Mouse (Mus musculus) testis, adult 2 months (tissue): ENCODE measurements around the gene Nudc. TPM values are rescaled to one million over a fixed set of nuclear protein-coding genes. Genes with fewer than 3 reads are reported as not detected.
A peak's percentile ranks its signal among the peaks of the same experiment; 100 is the strongest.
"Not testable (repeated sequence)": the region's sequence is repeated elsewhere in the genome, so short reads cannot be mapped to it uniquely, and the experiment has no call there.

ENCODE experiments used
- H3K27ac ChIP-seq: fragments of 200-500 bp; 2 replicates; pipeline ENCODE4 v1.5.1; 2012; ENCODE audit warnings: low read depth, low read length; ENCODE audit not compliant: control insufficient read depth, insufficient read depth
- H3K27me3 ChIP-seq: fragments of 200-500 bp; 2 replicates; pipeline ENCODE4 v1.6.1; 2012; ENCODE audit warnings: mild to moderate bottlenecking, low read length, moderate library complexity; ENCODE audit not compliant: control insufficient read depth, insufficient read depth
- H3K36me3 ChIP-seq: fragments of 200-500 bp; 2 replicates; pipeline ENCODE4 v1.6.1; 2012; ENCODE audit warnings: mild to moderate bottlenecking, low read length; ENCODE audit not compliant: control insufficient read depth, insufficient read depth
- H3K4me1 ChIP-seq: fragments of 200-500 bp; 2 replicates; pipeline ENCODE4 v1.6.1; 2012; ENCODE audit warnings: low read length; ENCODE audit not compliant: control insufficient read depth, insufficient read depth
- H3K4me3 ChIP-seq: fragments of 200-500 bp; 2 replicates; pipeline ENCODE4 v1.5.1; 2012; ENCODE audit warnings: low read depth, mild to moderate bottlenecking, low read length, moderate library complexity, mixed read lengths; ENCODE audit not compliant: control insufficient read depth
- CTCF ChIP-seq: fragments of 200-500 bp; IDR thresholded peaks from 2 replicates; pipeline ENCODE4 v1.5.1; 2012; ENCODE audit warnings: low read depth, mild to moderate bottlenecking, inconsistent platforms, low read length, moderate library complexity; ENCODE audit not compliant: control insufficient read depth, insufficient read depth, insufficient replicate concordance
- POLR2A ChIP-seq: fragments of 200-500 bp; IDR thresholded peaks from 2 replicates; pipeline ENCODE4 v1.6.1; 2012; ENCODE audit warnings: low read depth, mild to moderate bottlenecking, inconsistent platforms, low read length, moderate library complexity; ENCODE audit not compliant: control insufficient read depth
- polyA plus RNA-seq: library from polyadenylated mRNA; depleted of rRNA; stranded (reverse); fragments of >200 nt; gene quantifications from 2 replicates; pipeline ENCODE4 v1.2.3, GENCODE M21; 2012

Nudc gene
- polyA plus RNA-seq, 1 experiment = 104 TPM

- H3K27ac ChIP-seq = no peak overlapping the region
- H3K4me3 ChIP-seq = no peak overlapping the region
- no peak for TF ChIP-seq POLR2A
- no peak for TF ChIP-seq CTCF
- 0 out of 2 replicates have a peak, but pooled peaks cover 1% of the 10 kb centered on the region for H3K36me3 ChIP-seq
- no peaks in the 10 kb centered on the region for H3K27me3 ChIP-seq
- H3K4me1 ChIP-seq = peaks cover 5% of the 10 kb centered on the region
Measured at GRCm38 (mm10) chr4:133527788-133528187, 18.0 kb downstream of the Nudc start.

DNA sequence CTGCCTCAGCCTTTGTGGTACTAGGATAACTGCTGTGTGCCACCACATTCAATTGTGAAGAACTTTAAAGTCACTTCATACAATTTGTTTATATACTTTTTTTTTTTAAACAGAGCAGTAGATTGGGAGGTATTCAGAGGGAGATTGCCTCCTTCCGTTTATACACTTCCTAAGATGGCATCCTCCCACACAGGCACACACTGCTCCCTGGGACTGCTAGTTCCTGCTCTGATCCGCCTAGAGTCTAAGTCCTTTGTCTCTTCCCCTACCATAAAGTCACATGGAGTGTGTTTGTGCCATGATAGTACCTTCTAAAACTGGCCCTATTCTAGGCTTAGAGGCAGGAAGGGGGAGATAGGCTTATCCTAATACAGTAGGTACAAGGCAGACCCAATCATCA, 24.3 kb downstream of the Nudc start:
- Histone ChIP-seq H3K27me3 (no peaks in the 10 kb centered on the region), H3K4me3 (no peak overlapping the region), H3K27ac (no peak overlapping the region), H3K4me1 (peaks cover 11% of the 10 kb centered on the region), H3K36me3 (no peaks in the 10 kb centered on the region)
- TF ChIP-seq CTCF (no peak), POLR2A (no peak)

DNA sequence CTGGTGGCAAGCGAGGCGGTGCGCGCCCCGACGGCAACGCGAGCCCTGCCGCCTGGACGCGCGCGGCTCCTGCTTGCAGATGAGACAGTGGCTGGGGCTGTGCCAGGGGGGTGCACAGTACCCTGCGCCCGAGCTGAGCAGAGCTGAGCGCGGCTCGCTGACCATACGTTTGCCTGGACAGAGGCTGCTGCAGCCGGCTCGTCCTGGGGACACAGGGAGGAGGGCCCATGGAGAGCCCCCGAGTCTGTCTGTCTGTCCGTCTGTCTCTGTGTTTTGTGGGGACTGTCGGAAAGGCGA, 26.5 kb downstream of the Nudc start:
- Histone ChIP-seq H3K27me3 (no peaks in the 10 kb centered on the region), H3K36me3 (no peaks in the 10 kb centered on the region), H3K4me3 (peak overlapping the region; percentile 90), H3K27ac (0 out of 2 replicates have a peak overlapping the region, but pooled peaks have one; percentile 1), H3K4me1 (peaks cover 11% of the 10 kb centered on the region)
- TF ChIP-seq CTCF = no peak
- no peak for TF ChIP-seq POLR2A

GRCm38 (mm10) chr4:133518601-133519368, 27.0 kb downstream of the Nudc start, which contains the start of gene Kdf1:
Gene Kdf1 (plus strand): TSS chr4:133518963.
- peaks cover 11% of the 10 kb centered on the region for H3K4me1 ChIP-seq
- 0 out of 2 replicates have a peak within 1 kb of the TSS, but pooled peaks have one; percentile 1 for H3K27ac ChIP-seq
- TF ChIP-seq POLR2A (no peak), CTCF (no peak)
- peak within 1 kb of the TSS; percentile 90 for H3K4me3 ChIP-seq
- no peaks in the 10 kb centered on the region for H3K36me3 ChIP-seq
- no peaks in the 10 kb centered on the region for H3K27me3 ChIP-seq

DNA sequence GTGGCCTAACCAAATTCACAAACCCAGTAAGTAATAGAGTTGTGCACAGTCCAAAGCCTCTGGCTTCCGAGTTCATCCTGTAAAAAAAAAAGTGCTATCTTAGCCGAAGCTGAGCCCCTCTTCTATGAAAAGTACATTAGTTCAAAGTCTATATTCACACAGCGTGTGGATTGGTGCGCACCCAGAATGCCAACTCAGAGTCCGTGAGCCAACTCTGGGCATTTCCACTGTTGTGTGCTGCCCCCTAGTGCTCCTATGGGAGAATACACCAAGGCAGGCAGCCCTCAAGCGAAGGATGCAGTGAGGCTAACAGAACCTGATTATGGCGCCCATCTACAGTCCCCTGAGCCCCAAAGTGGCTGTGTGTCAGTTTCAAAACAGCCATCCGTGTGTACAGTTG, 32.8 kb downstream of the Nudc start:
- H3K27ac ChIP-seq = no peak overlapping the region
- H3K27me3 ChIP-seq = no peaks in the 10 kb centered on the region
- no peaks in the 10 kb centered on the region for H3K4me1 ChIP-seq
- peak; percentile 96 for TF ChIP-seq CTCF
- no peak for TF ChIP-seq POLR2A
- no peak overlapping the region for H3K4me3 ChIP-seq
- no peaks in the 10 kb centered on the region for H3K36me3 ChIP-seq

- H3K27ac ChIP-seq, H3K4me3 ChIP-seq, H3K27me3 ChIP-seq, H3K4me1 ChIP-seq, H3K36me3 ChIP-seq: not testable (repeated sequence)
Measured at GRCm38 (mm10) chr4:133512511-133512910, 33.3 kb downstream of the Nudc start.

GRCm38 (mm10) chr4:133511050-133511449, 34.7 kb downstream of the Nudc start:
- Histone ChIP-seq H3K27me3 (no peaks in the 10 kb centered on the region), H3K4me3 (no peak overlapping the region), H3K4me1 (no peaks in the 10 kb centered on the region), H3K36me3 (no peaks in the 10 kb centered on the region), H3K27ac (no peak overlapping the region)
- TF ChIP-seq POLR2A (no peak), CTCF (no peak)
